Mouse (Mus musculus): ENCODE results near the gene Trim67.

- TF ChIP-seq POLR2A (IDR thresholded peaks at IDR 0.05; ENCODE audit: borderline replicate concordance, extremely low read depth, low read depth, low read length) (no peak), CTCF (IDR thresholded peaks at IDR 0.05; ENCODE audit: insufficient read depth, low read length) (no peak)
These were observed 7.7 kb downstream of the Trim67 start for GRCm38 (mm10) chr8:124800542-124800941.

All from lung, adult 2 months (tissue).